Mouse (Mus musculus) neural tube, embryonic 12.5 days (tissue): ENCODE data around the gene Gse1. TPM values are rescaled to one million over a fixed set of nuclear protein-coding genes. Genes with fewer than 3 reads are reported as not detected.
A peak's percentile ranks its signal among the peaks of the same experiment; 100 is the strongest.

Experiments used
- ATAC-seq: fragments of 200-750 bp; cut with Nextera tagmentation; 2 replicates; pipeline ENCODE4 v1.8.0; 2017; ENCODE audit warnings: low read depth, mild to moderate bottlenecking, moderate TSS enrichment, moderate library complexity; ENCODE audit not compliant: low FRiP score
- H3K27ac ChIP-seq: fragments of 300-500 bp; sonication (generic); 2 replicates; pipeline ENCODE4 v1.5.1; 2016
- H3K27me3 ChIP-seq: fragments of 300-500 bp; sonication (generic); replicated peaks from 2 replicates; pipeline ENCODE4 v1.6.1; 2016; ENCODE audit warnings: mild to moderate bottlenecking
- H3K36me3 ChIP-seq: fragments of 300-500 bp; sonication (generic); 2 replicates; pipeline ENCODE4 v1.6.1; 2016; ENCODE audit warnings: mild to moderate bottlenecking
- H3K4me1 ChIP-seq: fragments of 300-500 bp; sonication (generic); 2 replicates; pipeline ENCODE4 v1.6.1; 2016
- H3K4me2 ChIP-seq: fragments of 300-500 bp; sonication (generic); replicated peaks from 2 replicates; pipeline ENCODE4 v1.6.1; 2016; ENCODE audit warnings: mild to moderate bottlenecking
- H3K4me3 ChIP-seq: fragments of 300-500 bp; sonication (generic); 2 replicates; pipeline ENCODE4 v1.5.1; 2016
- H3K9ac ChIP-seq: fragments of 300-500 bp; sonication (generic); 2 replicates; pipeline ENCODE4 v1.6.1; 2016; ENCODE audit warnings: mild to moderate bottlenecking
- H3K9me3 ChIP-seq: fragments of 300-500 bp; sonication (generic); 2 replicates; pipeline ENCODE4 v1.6.1; 2016; ENCODE audit warnings: mild to moderate bottlenecking
- WGBS: fragments of 180-500 bp; shearing (Covaris S2); methylation state at CpG from one replicate; pipeline ENCODE4 v1.1.7; 2016; 5-methylcytosine and 5-hydroxymethylcytosine counted together
- polyA plus RNA-seq: library from polyadenylated mRNA; unstranded; fragments of >200 nt; fragmentation: Nextera tagmentation; extraction: Ambion mirVana; gene quantifications from 2 replicates; pipeline ENCODE4 v1.2.1, GENCODE M21; 2016

Gse1 gene
- polyA plus RNA-seq, 1 experiment from 2014 or later, result 26.0 TPM

DNA sequence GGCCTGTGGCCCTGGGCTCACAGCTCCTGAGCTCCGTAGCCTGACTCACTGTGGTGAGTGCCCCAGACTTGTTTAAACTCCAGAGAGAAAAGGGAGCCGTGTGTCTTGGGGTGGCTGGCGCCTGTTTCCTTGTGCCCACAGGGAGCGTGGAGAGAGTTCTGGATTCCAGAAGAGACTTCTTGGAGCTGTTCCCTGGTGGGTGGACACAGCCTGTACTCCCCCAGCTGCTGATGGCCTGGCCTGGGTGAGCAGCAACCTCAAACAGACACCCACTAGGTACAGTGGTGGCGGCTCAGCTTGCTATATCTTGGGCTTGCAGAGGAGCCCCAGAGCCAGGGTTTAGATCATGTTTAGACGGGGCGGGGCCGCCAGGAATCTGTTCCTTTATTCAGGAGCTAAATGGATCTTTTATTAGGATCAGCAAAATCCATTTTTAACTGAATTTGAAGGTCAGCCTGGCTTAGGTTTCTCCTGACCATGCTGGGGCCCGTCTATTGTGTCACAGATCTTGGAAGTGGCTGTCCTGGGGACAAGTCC, 21.6 kb downstream of the Gse1 start:
- H3K27me3 ChIP-seq, result no peaks in the 10 kb centered on the region
- no peak overlapping the region for H3K4me3 ChIP-seq
- no peak for ATAC-seq
- no peaks in the 10 kb centered on the region for H3K36me3 ChIP-seq
- peaks cover 22% of the 10 kb centered on the region for H3K4me1 ChIP-seq
- no peak overlapping the region for H3K9ac ChIP-seq
- WGBS, result 79% methylated on average over 9 of the region's 9 CpGs
- H3K4me2 ChIP-seq, result no peak overlapping the region
- no peaks in the 10 kb centered on the region for H3K9me3 ChIP-seq
- H3K27ac ChIP-seq, result no peak overlapping the region

- 76% methylated on average over 16 of the region's 16 CpGs for WGBS
- ATAC-seq, result peak; percentile 26; the same call in 1 of the 2 replicates
- no peak overlapping the region for H3K4me2 ChIP-seq
Observed at GRCm38 (mm10) chr8:120250750-120251410, 22.6 kb downstream of the Gse1 start.

GRCm38 (mm10) chr8:120251411-120252035, 23.3 kb downstream of the Gse1 start:
- WGBS, result 67% methylated on average over 9 of the region's 9 CpGs
- Histone ChIP-seq H3K4me3 (no peak overlapping the region), H3K27ac (no peak overlapping the region), H3K4me2 (no peak overlapping the region), H3K27me3 (no peaks in the 10 kb centered on the region), H3K36me3 (no peaks in the 10 kb centered on the region), H3K9ac (no peak overlapping the region), H3K9me3 (no peaks in the 10 kb centered on the region), H3K4me1 (peaks cover 27% of the 10 kb centered on the region)
- no peak for ATAC-seq

More at GRCm38 (mm10) chr8:120250750-120251410, 22.6 kb downstream of the Gse1 start:
- H3K4me1 ChIP-seq, result peaks cover 26% of the 10 kb centered on the region
- H3K27ac ChIP-seq, result no peak overlapping the region
- H3K27me3 ChIP-seq, result no peaks in the 10 kb centered on the region
- H3K36me3 ChIP-seq, result no peaks in the 10 kb centered on the region
- no peak overlapping the region for H3K4me3 ChIP-seq
- H3K9me3 ChIP-seq, result no peaks in the 10 kb centered on the region
- no peak overlapping the region for H3K9ac ChIP-seq

GRCm38 (mm10) chr8:120253626-120254025, 25.4 kb downstream of the Gse1 start:
- ATAC-seq, result no peak
- Histone ChIP-seq H3K36me3 (no peaks in the 10 kb centered on the region), H3K4me2 (no peak overlapping the region), H3K9ac (no peak overlapping the region), H3K27me3 (no peaks in the 10 kb centered on the region), H3K27ac (no peak overlapping the region), H3K4me1 (peaks cover 35% of the 10 kb centered on the region), H3K9me3 (no peaks in the 10 kb centered on the region), H3K4me3 (no peak overlapping the region)
- WGBS, result 87% methylated on average over 8 of the region's 8 CpGs

DNA sequence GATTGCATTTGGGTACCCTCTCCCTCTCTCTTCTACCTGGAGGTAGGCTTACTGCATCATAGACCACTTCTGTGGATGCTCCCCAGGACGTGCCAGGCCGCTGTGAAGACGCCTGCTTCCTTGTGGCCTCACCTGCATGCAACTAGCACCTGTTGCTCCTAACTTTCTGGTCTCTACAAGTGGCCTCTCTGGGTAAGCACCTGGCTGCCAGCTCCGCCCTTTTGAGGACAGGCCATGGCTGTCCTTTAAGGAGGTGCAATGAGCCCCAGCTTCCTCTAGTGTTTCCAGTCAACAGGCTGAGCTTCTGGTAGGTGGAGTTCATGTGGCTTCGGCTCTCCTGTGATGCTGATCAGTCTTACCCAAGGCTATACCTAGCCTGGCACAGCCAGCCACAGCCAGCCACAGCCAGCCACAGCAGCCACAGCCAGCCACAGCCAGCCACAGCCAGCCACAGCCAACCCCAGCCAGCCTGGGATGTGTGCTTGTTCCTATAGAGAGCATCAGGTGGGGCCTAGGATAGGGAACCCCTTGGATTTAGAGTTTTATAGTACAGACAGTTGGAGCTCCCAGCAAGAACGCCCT, 27.2 kb downstream of the Gse1 start:
- H3K27ac ChIP-seq, result no peak overlapping the region
- no peaks in the 10 kb centered on the region for H3K36me3 ChIP-seq
- WGBS, result 87% methylated on average over 6 of the region's 6 CpGs
- no peak overlapping the region for H3K4me3 ChIP-seq
- H3K4me1 ChIP-seq, result peaks cover 39% of the 10 kb centered on the region
- no peaks in the 10 kb centered on the region for H3K9me3 ChIP-seq
- no peak for ATAC-seq
- no peaks in the 10 kb centered on the region for H3K27me3 ChIP-seq
- H3K9ac ChIP-seq, result no peak overlapping the region
- no peak overlapping the region for H3K4me2 ChIP-seq

DNA sequence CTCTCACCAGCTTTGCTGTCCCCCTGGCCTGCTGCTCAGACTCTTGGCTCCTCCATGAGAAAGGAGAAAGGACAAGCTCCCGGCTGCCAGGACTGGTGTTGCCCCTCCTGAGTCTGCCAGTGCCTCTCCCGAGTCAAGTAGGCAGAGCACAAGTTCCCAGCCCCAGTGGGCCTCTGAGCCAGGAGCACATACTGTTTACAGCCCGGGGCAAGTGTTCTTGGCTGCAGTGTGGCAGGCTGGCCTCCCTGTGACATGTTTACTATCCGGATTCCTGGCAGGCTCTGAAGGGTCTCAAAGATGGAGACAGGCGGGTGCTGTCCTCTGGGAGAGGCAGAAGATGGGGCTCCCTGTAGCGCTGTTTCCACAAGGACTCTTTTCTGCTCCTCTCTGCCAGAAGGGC, 28.7 kb downstream of the Gse1 start:
- no peak overlapping the region for H3K4me3 ChIP-seq
- H3K4me2 ChIP-seq, result no peak overlapping the region
- H3K27ac ChIP-seq, result no peak overlapping the region; the same call in 1 of the 2 replicates
- no peaks in the 10 kb centered on the region for H3K36me3 ChIP-seq
- ATAC-seq, result no peak
- WGBS, result 43% methylated on average over 6 of the region's 6 CpGs
- no peaks in the 10 kb centered on the region for H3K9me3 ChIP-seq
- H3K9ac ChIP-seq, result 0 out of 2 replicates have a peak overlapping the region, but pooled peaks have one; percentile 8
- H3K4me1 ChIP-seq, result peaks cover 38% of the 10 kb centered on the region
- H3K27me3 ChIP-seq, result no peaks in the 10 kb centered on the region

GRCm38 (mm10) chr8:120259206-120259605, 30.9 kb downstream of the Gse1 start:
- no peaks in the 10 kb centered on the region for H3K9me3 ChIP-seq
- H3K36me3 ChIP-seq, result no peaks in the 10 kb centered on the region
- ATAC-seq, result no peak
- 82% methylated on average over 13 of the region's 13 CpGs for WGBS
- H3K27me3 ChIP-seq, result no peaks in the 10 kb centered on the region
- H3K4me1 ChIP-seq, result peaks cover 47% of the 10 kb centered on the region
- H3K27ac ChIP-seq, result no peak overlapping the region
- H3K9ac ChIP-seq, result no peak overlapping the region
- H3K4me3 ChIP-seq, result no peak overlapping the region
- no peak overlapping the region for H3K4me2 ChIP-seq

- H3K27me3 ChIP-seq, result no peaks in the 10 kb centered on the region
- peaks cover 56% of the 10 kb centered on the region for H3K4me1 ChIP-seq
- WGBS, result 74% methylated on average over 5 of the region's 5 CpGs
- no peak for ATAC-seq
- H3K9ac ChIP-seq, result peak overlapping the region; percentile 14; the same call in 1 of the 2 replicates
- peak overlapping the region; percentile 37; the same call in 1 of the 2 replicates for H3K4me2 ChIP-seq
- no peaks in the 10 kb centered on the region for H3K36me3 ChIP-seq
- H3K4me3 ChIP-seq, result no peak overlapping the region
- H3K9me3 ChIP-seq, result no peaks in the 10 kb centered on the region
- H3K27ac ChIP-seq, result no peak overlapping the region
Observed at GRCm38 (mm10) chr8:120260677-120261076, 32.4 kb downstream of the Gse1 start.

DNA sequence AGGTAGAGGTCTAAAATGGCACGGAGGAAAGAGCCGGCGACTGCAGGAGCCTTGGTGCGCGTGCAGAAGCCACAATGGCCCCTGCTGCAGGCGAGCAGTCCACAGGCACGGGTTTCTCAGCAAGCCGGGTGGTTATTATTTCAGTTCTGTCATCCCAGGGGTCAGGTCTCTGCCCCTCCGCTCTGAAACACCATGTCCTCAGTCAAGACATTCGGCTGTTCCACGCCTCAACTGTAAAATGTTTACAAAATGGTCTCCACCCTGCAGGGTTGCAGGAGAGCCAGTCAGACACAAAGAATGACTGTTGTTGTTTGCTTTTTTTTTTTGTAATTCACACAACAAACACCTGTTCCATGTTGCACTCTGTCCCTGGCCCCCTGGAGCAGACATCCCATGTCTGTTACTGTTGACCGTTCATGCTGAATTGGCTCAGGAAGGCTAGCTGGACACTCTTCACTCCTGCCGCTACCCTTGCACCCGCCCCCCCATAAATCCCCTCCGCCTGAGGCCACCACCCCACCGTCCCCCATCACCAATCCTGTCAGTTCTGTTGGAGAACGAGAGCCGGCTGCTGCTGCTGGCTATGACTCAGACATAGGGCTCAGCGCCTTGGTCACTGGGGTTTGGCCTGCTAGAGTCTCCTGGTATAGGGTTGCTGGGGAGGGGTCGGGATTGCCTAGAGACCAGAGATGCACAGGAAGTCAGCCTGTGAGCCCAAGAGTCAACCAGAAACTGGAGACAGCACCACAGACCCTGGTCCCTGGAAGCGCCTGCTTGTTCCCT, 33.3 kb downstream of the Gse1 start:
- Histone ChIP-seq H3K4me1 (peaks cover 61% of the 10 kb centered on the region), H3K36me3 (no peaks in the 10 kb centered on the region), H3K9me3 (no peaks in the 10 kb centered on the region), H3K27ac (0 out of 2 replicates have a peak overlapping the region, but pooled peaks have one; percentile 32), H3K4me3 (no peak overlapping the region), H3K27me3 (no peaks in the 10 kb centered on the region), H3K4me2 (peak overlapping the region; percentile 37), H3K9ac (peak overlapping the region; percentile 14; the same call in 1 of the 2 replicates)
- ATAC-seq, result no peak
- 23% methylated on average over 21 of the region's 21 CpGs for WGBS

GRCm38 (mm10) chr8:120263879-120264278, 35.6 kb downstream of the Gse1 start:
- no peak overlapping the region; the same call in 1 of the 2 replicates for H3K4me2 ChIP-seq
- WGBS, result 88% methylated on average over 5 of the region's 5 CpGs
- H3K9me3 ChIP-seq, result no peaks in the 10 kb centered on the region
- no peak overlapping the region for H3K4me3 ChIP-seq
- ATAC-seq, result no peak
- no peaks in the 10 kb centered on the region for H3K27me3 ChIP-seq
- H3K36me3 ChIP-seq, result no peaks in the 10 kb centered on the region
- H3K4me1 ChIP-seq, result peaks cover 76% of the 10 kb centered on the region
- no peak overlapping the region for H3K27ac ChIP-seq
- no peak overlapping the region for H3K9ac ChIP-seq

GRCm38 (mm10) chr8:120264388-120264943, 36.2 kb downstream of the Gse1 start:
- Histone ChIP-seq H3K4me2 (peak overlapping the region; percentile 45), H3K9me3 (no peaks in the 10 kb centered on the region), H3K27ac (peak overlapping the region; percentile 80), H3K4me1 (peaks cover 82% of the 10 kb centered on the region), H3K9ac (0 out of 2 replicates have a peak overlapping the region, but pooled peaks have one; percentile 35), H3K27me3 (no peaks in the 10 kb centered on the region), H3K36me3 (no peaks in the 10 kb centered on the region), H3K4me3 (no peak overlapping the region)
- no peak; the same call in 1 of the 2 replicates for ATAC-seq
- WGBS, result 22% methylated on average over 13 of the region's 13 CpGs
